Mouse (Mus musculus) gastrocnemius, postnatal 4 days (tissue): ENCODE results near the gene Slco1a5. TPM values are rescaled to one million over a fixed set of nuclear protein-coding genes. Genes with fewer than 3 reads are reported as not detected.
"Not testable (repeated sequence)": the region's sequence is repeated elsewhere in the genome, so short reads cannot be mapped to it uniquely, and the experiment has no call there.

Experiments used
- DNase-seq, 2 experiments: peaks; one replicate each; pipeline ENCODE4 v3.0.0; 2021 to 2022; ENCODE audit warnings: low spot score in 2 of 2, mixed read lengths in 2 of 2
- total RNA-seq, 2 experiments: library from RNA; stranded (reverse); gene quantifications; 2 replicates each; pipeline ENCODE4 v1.2.3; 2021

Gene Slco1a5
- total RNA-seq, 2 experiments from 2014 or later: not detected

DNA sequence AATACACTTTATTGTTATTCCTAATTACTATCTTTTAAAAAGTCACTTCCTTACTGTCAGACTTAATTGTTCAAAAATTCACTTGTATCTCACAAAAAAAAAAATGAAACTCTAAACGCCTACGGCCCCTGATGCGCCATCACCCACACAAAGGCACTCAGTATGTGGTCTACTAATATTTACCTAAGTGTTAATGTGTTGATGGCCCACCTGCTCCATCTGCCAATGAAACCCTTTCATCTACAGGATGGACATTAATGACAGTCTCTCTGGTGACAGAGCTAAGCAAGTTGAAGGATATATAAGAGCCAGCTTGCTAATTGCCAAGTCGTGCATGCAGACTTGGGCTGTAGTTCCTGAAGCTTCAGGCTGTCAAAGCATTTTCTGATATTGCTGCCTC, 24.7 kb downstream of the Slco1a5 start, which contains the start of gene Iapp:
Gene Iapp (plus strand): TSS at position 326 of the 400 bp plus-strand sequence.
- no peak for DNase-seq

DNA sequence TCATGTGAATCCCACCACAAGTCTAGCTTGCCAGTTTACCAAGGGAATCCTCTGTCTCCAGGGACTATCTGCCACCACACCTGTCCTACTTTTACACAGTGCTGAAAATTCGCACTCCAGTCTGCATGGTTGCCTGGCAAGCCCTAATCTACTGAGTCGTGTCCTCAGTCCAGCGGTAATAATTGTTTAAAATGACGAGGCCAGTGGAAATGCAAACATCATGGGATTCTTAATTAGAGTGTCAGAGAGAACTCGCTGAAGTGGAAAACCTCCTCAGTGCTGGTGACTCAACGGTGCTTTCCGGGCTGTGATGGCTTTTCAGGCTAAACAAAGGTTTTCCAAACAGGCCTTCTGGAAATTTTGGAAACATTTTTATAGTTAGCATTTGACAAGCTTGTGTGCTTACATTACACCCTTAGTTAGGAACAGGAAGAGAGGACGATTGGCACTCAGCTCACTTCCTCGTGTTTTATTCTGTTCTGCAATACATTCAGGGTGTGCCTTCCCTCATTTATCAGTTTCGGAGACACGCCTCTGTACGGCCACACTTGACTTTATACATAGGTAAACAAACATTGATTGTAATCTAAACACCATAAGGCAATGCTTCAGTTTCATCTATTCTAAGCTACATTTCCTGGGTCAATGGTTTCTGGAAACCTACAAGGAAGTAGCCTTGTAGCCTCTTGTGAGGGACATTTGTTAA, 33.2 kb downstream of the Slco1a5 start:
- DNase-seq: no peak

DNA sequence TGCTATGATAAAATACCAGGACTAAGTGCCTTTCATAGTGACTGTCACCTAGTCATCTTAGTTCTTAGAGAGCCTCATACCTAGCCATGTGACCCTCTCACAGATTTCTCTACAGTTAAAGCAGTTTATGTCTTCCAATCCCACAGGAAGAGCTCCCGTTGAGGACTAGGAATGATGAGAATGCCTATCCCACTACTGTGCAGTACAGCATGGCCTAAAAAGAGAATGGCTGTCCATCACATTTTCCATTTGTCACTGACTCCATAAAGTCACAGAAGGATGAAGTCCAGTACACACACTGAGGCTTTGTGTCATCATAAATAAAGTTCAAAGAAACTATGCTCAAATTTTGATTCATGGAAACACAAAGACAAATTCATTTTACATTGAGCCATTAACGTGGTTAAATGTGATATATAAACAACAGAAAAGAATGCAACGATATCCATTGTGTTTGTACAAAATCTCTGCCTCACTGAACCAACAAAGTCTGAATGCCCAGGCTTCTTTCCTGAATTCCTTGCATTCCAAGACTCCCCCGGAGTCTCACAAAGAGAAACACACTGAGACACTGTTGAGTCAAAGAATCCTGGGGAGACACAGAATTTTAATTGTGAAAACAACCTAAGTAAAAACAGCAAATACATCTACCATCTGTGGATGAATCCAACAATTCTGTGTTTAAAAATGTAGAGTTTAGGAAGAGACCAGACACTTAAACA, 46.9 kb downstream of the Slco1a5 start:
- no peak for DNase-seq

DNA sequence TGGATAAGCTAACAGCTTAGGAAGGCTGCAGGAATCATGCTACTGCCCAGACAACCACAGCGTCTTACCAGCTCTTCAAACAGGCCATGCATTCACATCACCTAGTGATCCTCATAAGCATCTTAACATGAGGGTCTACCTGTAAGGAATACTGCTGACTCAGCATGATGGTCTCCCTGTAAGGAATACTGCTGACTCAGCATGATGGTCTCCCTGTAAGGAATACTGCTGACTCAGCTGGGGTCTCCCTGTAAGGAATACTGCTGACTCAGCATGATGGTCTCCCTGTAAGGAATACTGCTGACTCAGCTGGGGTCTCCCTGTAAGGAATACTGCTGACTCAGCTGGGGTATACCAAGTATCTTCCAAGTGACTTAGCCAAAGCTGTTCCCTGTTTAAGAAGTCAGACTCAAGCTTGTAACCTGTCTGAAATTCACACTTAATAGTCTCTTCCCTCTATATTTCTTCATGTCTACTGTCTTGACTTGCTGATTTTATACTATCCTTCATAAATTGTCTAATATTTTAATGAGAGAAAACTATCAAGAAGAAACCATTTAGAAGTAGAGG, 72.0 kb downstream of the Slco1a5 start:
- not testable (repeated sequence) for DNase-seq

DNA sequence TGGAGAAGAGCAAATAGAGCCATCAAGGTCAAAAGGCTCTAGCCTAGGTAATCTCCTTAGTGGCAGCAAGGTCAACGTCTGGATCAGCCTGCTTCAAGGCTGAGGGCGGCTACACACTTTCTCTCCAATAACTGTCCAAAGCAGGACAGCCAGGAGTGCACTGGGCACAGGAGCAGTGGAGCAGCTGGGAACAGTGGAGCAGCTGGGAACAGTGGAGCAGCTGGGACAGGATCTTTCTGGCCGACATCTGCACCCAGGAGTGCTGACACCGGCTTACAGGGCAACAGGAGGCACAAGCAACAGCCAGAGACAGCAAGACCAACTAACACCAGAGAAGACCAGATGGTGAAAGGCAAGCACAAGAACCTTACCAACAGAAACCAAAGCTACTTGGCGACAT, 77.7 kb downstream of the Slco1a5 start:
- DNase-seq: no peak

DNA sequence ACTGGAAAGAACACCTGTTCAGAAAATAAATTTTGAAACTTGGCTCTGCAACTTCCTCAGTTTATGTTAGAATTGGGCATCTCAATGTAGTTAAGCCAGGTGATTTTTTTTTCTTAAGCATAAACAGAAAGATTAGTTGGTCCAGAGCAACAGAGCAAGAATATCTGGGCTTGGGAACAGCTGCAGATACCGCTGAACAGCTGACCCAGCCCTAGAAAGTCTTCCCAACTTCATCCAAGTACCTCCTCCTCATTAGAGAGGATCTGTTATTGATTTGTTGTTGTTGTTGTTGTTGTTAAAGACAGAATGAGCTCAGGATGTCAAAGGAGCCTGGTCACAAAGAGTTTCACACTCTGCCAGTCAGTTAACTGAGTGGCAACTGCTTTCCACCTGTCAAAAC, 83.3 kb downstream of the Slco1a5 start:
- no peak for DNase-seq

DNA sequence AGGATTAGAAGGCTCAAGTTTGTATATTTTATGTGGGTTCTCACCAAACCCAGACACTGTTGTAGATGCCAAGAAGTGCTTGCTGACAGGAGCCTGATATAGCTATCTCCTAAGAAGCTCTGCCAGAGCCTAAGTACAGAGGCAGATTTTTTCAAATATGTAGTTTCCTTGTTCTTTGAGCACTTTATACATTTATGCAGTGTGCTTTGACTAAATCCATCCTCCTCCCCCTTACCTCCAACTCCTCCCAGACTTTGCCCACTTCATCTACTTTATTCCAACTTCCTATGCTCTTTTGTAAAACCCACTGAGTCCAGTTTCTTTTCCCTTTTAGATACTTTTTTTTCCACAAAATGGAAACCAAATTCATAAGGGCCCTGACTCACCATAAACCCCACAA, 102.6 kb downstream of the Slco1a5 start:
- no peak for DNase-seq

DNA sequence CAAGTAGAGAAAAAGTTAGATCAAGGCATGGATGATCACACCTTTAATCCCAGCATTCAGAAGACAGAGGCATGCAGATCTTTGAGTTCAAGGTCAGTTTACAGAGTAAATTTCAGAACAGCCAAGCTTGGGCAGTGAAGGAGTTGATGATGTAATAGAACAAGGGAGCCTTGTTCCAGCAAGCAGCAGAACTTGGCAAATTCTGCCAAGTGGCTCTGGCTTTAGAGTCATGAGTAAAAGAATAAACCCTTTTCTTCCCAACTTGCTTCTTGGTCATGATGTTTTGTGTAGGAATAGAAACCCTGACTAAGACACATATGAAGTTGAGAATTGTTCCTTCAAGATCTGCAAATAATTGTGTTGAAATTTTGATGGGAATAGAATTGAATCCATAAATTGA, 111.0 kb downstream of the Slco1a5 start:
- no peak for DNase-seq

DNA sequence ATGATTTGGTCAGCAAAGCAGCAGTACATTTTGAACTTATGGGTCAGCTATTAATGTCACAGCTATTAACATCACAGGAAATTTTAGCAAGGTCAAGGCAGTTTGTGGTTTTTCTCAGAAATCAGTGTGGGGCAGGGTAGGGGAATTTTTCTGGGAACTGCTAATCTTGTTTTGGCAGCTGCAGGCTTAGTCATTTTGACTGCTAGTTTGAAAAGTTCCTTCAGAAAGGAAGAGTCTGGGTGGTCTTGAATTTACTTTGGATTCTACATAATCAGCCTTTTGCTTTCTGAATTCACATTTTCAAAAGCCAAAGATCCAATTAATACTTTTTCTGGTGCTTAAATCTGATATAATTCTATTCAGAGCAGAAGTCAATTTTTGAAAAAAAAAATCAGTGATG, 113.0 kb downstream of the Slco1a5 start:
- no peak for DNase-seq

DNA sequence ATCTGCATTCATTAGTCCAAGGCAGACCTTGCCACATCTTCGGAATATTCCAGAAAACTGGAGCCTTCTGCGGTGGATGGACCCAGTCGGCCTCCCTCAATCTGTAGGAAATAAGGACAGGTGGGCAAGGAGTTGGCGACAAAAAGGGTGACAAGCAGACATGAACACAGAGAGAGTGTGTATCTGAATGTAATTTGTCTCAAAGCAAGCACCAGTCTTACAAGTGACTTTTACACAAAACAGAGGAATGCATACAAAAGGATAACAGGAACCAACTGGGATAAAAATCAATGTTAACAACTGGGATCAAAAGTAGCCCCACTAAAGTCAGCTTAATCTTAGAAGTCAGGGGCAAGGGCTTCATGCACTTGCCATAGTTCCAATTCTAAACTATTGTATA, 114.4 kb downstream of the Slco1a5 start, which contains the start of gene Slco1a6:
Gene Slco1a6 (minus strand): TSS at position 101 of the 400 bp plus-strand sequence.
- no peak for DNase-seq

DNA sequence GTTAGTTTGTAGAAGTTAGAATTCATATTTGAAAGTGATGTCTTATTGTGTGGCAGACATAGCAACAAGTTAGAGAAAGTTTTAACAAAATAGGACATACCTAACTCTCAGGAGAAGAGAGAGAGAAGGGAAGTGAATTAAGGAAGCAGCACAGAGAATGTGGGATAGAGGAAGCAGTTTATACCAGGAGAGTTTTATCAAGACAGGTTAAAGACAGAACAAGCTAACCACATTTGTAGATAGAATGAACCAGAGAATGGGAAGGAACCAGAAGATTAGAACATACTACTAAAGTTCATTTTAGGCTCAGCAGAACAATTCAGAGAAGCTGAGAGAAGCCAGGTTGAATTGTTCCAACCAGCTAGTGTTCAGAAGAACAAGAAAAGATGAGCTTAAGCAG, 122.3 kb downstream of the Slco1a5 start:
- DNase-seq: no peak

DNA sequence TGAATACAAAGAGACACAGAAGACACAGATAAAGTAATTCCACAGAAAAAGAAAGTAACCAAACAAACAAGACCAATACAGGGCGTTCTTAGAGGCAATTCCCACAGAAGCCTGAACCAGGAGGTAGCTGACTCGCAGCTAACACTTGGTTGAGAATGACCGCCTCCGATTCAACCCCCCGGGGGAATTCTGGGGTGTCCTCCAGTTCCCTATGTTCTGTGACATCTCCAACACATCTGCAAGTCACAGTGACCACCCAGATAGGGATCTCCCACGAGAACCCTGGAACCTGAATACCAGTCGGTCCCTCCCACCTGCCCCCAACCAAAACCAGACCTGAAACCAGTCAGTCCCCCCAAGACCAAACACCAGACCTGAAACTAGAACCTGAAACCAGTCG, 128.5 kb downstream of the Slco1a5 start:
- DNase-seq: no peak

DNA sequence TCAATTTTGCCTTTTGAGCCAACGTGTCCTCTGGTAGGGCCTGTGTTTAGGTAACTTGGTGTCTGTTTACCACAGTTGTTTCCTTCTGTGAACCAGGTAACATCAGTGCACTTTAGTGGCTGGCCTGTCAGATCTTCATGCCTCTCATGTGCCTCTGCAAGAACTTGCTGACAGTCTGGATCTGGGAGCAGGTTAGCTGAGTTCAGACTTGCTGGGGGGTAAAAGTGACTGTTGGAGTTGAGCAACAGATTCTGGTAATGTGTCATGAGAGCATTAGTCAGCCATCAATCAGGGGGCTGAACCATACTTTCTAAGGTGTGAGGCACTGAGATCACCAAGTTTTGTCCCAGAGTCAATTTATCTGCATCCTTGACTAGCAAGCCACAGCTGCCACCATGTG, 130.8 kb downstream of the Slco1a5 start:
- no peak for DNase-seq

DNA sequence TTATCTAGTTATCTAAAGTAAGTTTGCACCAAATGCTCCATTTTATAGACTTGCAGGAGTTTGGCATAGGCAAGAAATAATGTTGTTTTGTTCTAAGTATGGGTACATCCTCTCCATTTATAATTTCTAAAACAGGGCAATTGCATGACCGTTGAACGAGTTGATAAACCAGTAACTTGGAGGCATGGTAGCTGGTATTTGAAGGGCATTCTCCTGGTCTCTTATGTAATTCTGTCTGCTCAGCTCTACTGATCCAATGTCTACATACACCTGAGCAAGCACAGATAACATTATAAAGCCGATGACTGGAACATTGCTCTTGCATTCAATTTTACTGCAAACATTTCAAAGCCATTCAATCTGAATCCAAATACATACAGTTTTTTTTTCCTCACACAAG, 135.4 kb downstream of the Slco1a5 start:
- no peak for DNase-seq

DNA sequence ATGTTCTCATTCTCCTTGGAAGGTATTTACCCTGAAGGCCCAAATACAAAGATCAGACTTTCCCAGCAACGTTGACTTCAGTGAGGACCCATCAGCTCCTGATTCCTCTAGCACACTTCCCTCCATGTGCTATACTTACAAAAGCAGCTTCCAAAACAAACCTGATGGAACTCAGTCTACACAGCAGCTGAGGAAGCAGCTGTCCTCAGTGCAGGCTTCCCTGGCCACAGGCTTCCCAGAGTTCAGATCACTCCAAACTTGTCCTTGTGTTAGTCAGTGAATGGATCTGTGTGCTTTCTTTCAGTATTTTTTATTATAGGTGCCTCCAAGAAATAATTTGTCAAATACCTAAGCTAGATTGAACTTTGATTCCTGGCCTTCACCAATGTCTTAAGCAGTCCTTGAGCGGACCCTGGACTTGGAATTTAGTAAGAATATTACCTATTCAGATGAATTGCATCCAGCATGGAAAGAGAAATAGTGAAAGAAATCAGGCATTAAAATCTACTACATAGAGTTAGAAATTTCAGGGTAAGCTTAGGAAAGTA, 136.8 kb downstream of the Slco1a5 start:
- no peak for DNase-seq

Other genes starting within 250 kb of the Slco1a5 start
- gene Slco1a6, start 114.5 kb downstream of the Slco1a5 start, total RNA-seq: 1 to 10 TPM in 1 of 2 experiments, under 1 TPM in 1; 0.71 to 1.6 TPM
- gene Iapp, start 24.6 kb downstream of the Slco1a5 start, total RNA-seq: not detected
- gene Pyroxd1, start 22.7 kb upstream of the Slco1a5 start, total RNA-seq: 10 to 100 TPM in 1 of 2 experiments, 1 to 10 TPM in 1; 9.4 to 10.9 TPM
- gene Recql, start 64.1 kb upstream of the Slco1a5 start, total RNA-seq: 10 to 100 TPM; 10.7 to 14.3 TPM
- gene Golt1b, start 64.2 kb upstream of the Slco1a5 start, total RNA-seq: 10 to 100 TPM; 38.8 to 41.6 TPM
- under 1 TPM in 1 of 2 experiments, not detected in 1; 0.41 TPM for gene Spx, start 90.5 kb upstream of the Slco1a5 start, total RNA-seq
- under 1 TPM in 1 of 2 experiments, not detected in 1; 0.23 TPM for gene Gys2, start 150.1 kb upstream of the Slco1a5 start, total RNA-seq
- 100 to 1,000 TPM; 162 to 170 TPM for gene Ldhb, start 185.0 kb upstream of the Slco1a5 start, total RNA-seq
- gene Kcnj8, start 248.6 kb upstream of the Slco1a5 start, total RNA-seq: 10 to 100 TPM; 21.0 to 21.2 TPM